Comparison of ENCODE assay signal across 21 mouse cellular contexts in genomic region chr16:97430091-97430490, GRCm38 (mm10). TPM values are rescaled to one million over a fixed set of nuclear protein-coding genes. Genes with fewer than 3 reads are reported as not detected.
A peak's percentile ranks its signal among the peaks of the same experiment; 100 is the strongest.
DNase-seq lines count a peak whose midpoint lies in the region; ATAC-seq and TF ChIP-seq lines count a peak whose summit lies in the region.
"Had no signal": no experiment of that assay in that cellular context is flagged by ENCODE, and none has a peak within 500 bp of the region (broad histone marks: within the 10 kb centered on the region; RNA-seq: fewer than 3 reads in every experiment).

No protein-coding gene starts in this region.

- H3K9ac ChIP-seq in forebrain, postnatal 0 days: no peak overlapping the region
- no peak overlapping the region for H3K9ac ChIP-seq in forebrain, embryonic 12.5 days
- H3K9ac ChIP-seq in CH12.LX (ENCODE audit: insufficient read depth, low read depth): no peak overlapping the region
- H3K9ac ChIP-seq: embryonic facial prominence, embryonic 13.5 days; forebrain, embryonic 13.5 days; heart, embryonic 13.5 days; hindbrain, embryonic 15.5 days had no signal

- dilution Hi-C loops in CH12.LX (cut with MboI; ENCODE audit: extremely low pct_ligation_motif_present, extremely low pct_unique_long_range_greater_than_20kb, low sequenced_read_pairs): no loop called here

- TF ChIP-seq RAD21 in CH12.LX (IDR thresholded peaks at IDR 0.05; ENCODE audit: low read depth, low read length): peak; percentile 11

- H3K27me3 ChIP-seq in forebrain, postnatal 0 days (ENCODE audit: insufficient read depth, low read length): no peaks in the 10 kb centered on the region
- H3K27me3 ChIP-seq in forebrain, embryonic 12.5 days: no peaks in the 10 kb centered on the region
- H3K27me3 ChIP-seq in CH12.LX (replicated peaks): no peaks in the 10 kb centered on the region
- H3K27me3 ChIP-seq: embryonic facial prominence, embryonic 13.5 days; forebrain, embryonic 13.5 days; heart, embryonic 13.5 days; hindbrain, embryonic 15.5 days had no signal

- 80% methylated on average over 4 of the region's 4 CpGs for WGBS in forebrain, postnatal 0 days
- WGBS in forebrain, embryonic 12.5 days: 95% methylated on average over 4 of the region's 4 CpGs

- in situ Hi-C loops in CH12.LX (cut with MboI; ENCODE audit: low pct_ligation_motif_present, low pct_unique_long_range_greater_than_20kb, low sequenced_read_pairs): no loop called here

- H3K4me2 ChIP-seq in forebrain, postnatal 0 days (ENCODE audit: low read depth): no peak overlapping the region
- no peak overlapping the region for H3K4me2 ChIP-seq in forebrain, embryonic 12.5 days
- H3K4me2 ChIP-seq in CH12.LX (ENCODE audit: insufficient read depth, low read depth, poor library complexity, severe bottlenecking): no peak overlapping the region
- H3K4me2 ChIP-seq: embryonic facial prominence, embryonic 13.5 days; forebrain, embryonic 13.5 days; heart, embryonic 13.5 days; hindbrain, embryonic 15.5 days had no signal

- no peaks in the 10 kb centered on the region for H3K79me2 ChIP-seq in CH12.LX (replicated peaks; ENCODE audit: control insufficient read depth, extremely low read depth, insufficient read depth, poor library complexity, severe bottlenecking)

- H3K4me1 ChIP-seq in forebrain, postnatal 0 days (ENCODE audit: insufficient read depth): no peaks in the 10 kb centered on the region
- H3K4me1 ChIP-seq in forebrain, embryonic 12.5 days: no peaks in the 10 kb centered on the region
- H3K4me1 ChIP-seq in CH12.LX (ENCODE audit: control insufficient read depth in 1 of 2, insufficient read depth in 2 of 2): no peaks in the 10 kb centered on the region
- H3K4me1 ChIP-seq: hindbrain, embryonic 15.5 days had no signal

- no peak overlapping the region for H3K4me3 ChIP-seq in forebrain, postnatal 0 days (ENCODE audit: low read depth, low read length)
- no peak overlapping the region for H3K4me3 ChIP-seq in forebrain, embryonic 12.5 days (replicated peaks)
- no peak overlapping the region for H3K4me3 ChIP-seq in CH12.LX (replicated peaks in 1 of 3; ENCODE audit: low read depth in 2 of 3, low read length in 2 of 3, poor library complexity in 1 of 3)
- H3K4me3 ChIP-seq: embryonic facial prominence, embryonic 13.5 days; forebrain, embryonic 13.5 days; gastrocnemius, adult 2 months; heart, embryonic 13.5 days; hindbrain, embryonic 15.5 days had no signal

- no peak for TF ChIP-seq POLR2A in CH12.LX (IDR thresholded peaks at IDR 0.05; ENCODE audit: low read depth, low read length)

- peak; percentile 36 for ATAC-seq in forebrain, postnatal 0 days
- no peak for ATAC-seq in forebrain, embryonic 12.5 days (ENCODE audit: low FRiP score)
- ATAC-seq: CD4-positive, CD25-positive, alpha-beta regulatory T cell, adult 4 months; forebrain, embryonic 13.5 days had no signal

- no peak for DNase-seq in forebrain, postnatal 0 days
- peak; percentile 46 for DNase-seq in left cerebral cortex, adult 11 months (ENCODE audit: low spot score)
- DNase-seq in left cerebral cortex, postnatal 10 days (ENCODE audit: extremely low spot score in 1 of 2, low spot score in 2 of 2): no peak
- DNase-seq in CH12.LX (ENCODE audit: extremely low read depth): no peak
- peak; percentile 56 to 62 for DNase-seq in left cerebral cortex, adult 9 months (ENCODE audit: low spot score in 2 of 2)
- no peak for DNase-seq in spleen, postnatal 36 days (ENCODE audit: low spot score in 2 of 2)
- no peak for DNase-seq in cerebellum, adult 11 months
- DNase-seq: adrenal gland, postnatal 25 days; B cell, adult 2 months; cerebellum, adult 8-10 months; cerebellum, postnatal 25 days; gastrocnemius, adult 2 months; gastrocnemius, postnatal 25 days; heart, postnatal 36 days had no signal

- no peaks in the 10 kb centered on the region for H3K36me3 ChIP-seq in forebrain, postnatal 0 days (ENCODE audit: insufficient read depth)
- H3K36me3 ChIP-seq in forebrain, embryonic 12.5 days (replicated peaks): no peaks in the 10 kb centered on the region
- H3K36me3 ChIP-seq in CH12.LX (replicated peaks in 1 of 2; ENCODE audit: control insufficient read depth in 1 of 2, insufficient read depth in 1 of 2, low read length in 1 of 2): no peaks in the 10 kb centered on the region
- H3K36me3 ChIP-seq: embryonic facial prominence, embryonic 13.5 days; heart, embryonic 13.5 days; hindbrain, embryonic 15.5 days had no signal

- intact Hi-C loops in left cerebral cortex, postnatal 10 days (cut with DNase I): no loop called here

- TF ChIP-seq CTCF in forebrain, postnatal 0 days (IDR thresholded peaks at IDR 0.05; ENCODE audit: low read depth): no peak
- TF ChIP-seq CTCF in CH12.LX (conservative IDR thresholded peaks at IDR 0.05 in 1 of 2, IDR thresholded peaks at IDR 0.05 in 1 of 2; ENCODE audit: low read depth in 2 of 2, low read length in 2 of 2): peak in 1 of 2 experiments; percentile 37; a peak in 1 of 4 replicates

- no peak for TF ChIP-seq EP300 in CH12.LX (IDR thresholded peaks at IDR 0.05; ENCODE audit: low read length)

- no peak overlapping the region for H3K27ac ChIP-seq in forebrain, postnatal 0 days (ENCODE audit: low read depth, low read length)
- no peak overlapping the region for H3K27ac ChIP-seq in forebrain, embryonic 12.5 days
- H3K27ac ChIP-seq in CH12.LX (ENCODE audit: insufficient read depth, low read depth): no peak overlapping the region
- H3K27ac ChIP-seq: embryonic facial prominence, embryonic 13.5 days; forebrain, embryonic 13.5 days; gastrocnemius, adult 2 months; heart, embryonic 13.5 days; hindbrain, embryonic 15.5 days had no signal

- no peaks in the 10 kb centered on the region for H3K9me3 ChIP-seq in forebrain, postnatal 0 days (ENCODE audit: low read length)
- no peaks in the 10 kb centered on the region for H3K9me3 ChIP-seq in forebrain, embryonic 12.5 days
- peaks cover 3% of the 10 kb centered on the region for H3K9me3 ChIP-seq in CH12.LX (replicated peaks; ENCODE audit: low read length)
- H3K9me3 ChIP-seq: embryonic facial prominence, embryonic 13.5 days; forebrain, embryonic 13.5 days; heart, embryonic 13.5 days; hindbrain, embryonic 15.5 days had no signal

TF ChIP-seq in CH12.LX, 34 proteins besides CTCF, POLR2A, EP300 and RAD21:
- TF ChIP-seq MXI1 (IDR thresholded peaks at IDR 0.05; ENCODE audit: low read depth, low read length): no peak
- TF ChIP-seq ZNF384 (IDR thresholded peaks at IDR 0.05; ENCODE audit: low read depth, low read length): no peak
- no peak for TF ChIP-seq POLR2AphosphoS2 (IDR thresholded peaks at IDR 0.05; ENCODE audit: low read depth, low read length)
- no peak for TF ChIP-seq PAX5 (IDR thresholded peaks at IDR 0.05; ENCODE audit: low read length)
- TF ChIP-seq ZKSCAN1 (IDR thresholded peaks at IDR 0.05; ENCODE audit: borderline replicate concordance, low read depth, low read length): no peak
- no peak for TF ChIP-seq ZMIZ1 (IDR thresholded peaks at IDR 0.05; ENCODE audit: low read depth, low read length)

RNA-seq across cellular contexts. Expression of gene Mx1, which starts 32.6 kb away (rescaled TPM):
- 0.54 and 0.71 TPM in 2 replicates for total RNA-seq in forebrain, postnatal 0 days (2014; rRNA removed)
- 0.07 and 0.68 TPM in 2 replicates for polyA plus RNA-seq in forebrain, postnatal 0 days (2015; fragmentation: Nextera tagmentation; extraction: Ambion mirVana)
- 0.12 and 0.46 TPM in 2 replicates for polyA plus RNA-seq in forebrain, embryonic 12.5 days (2016; fragmentation: Nextera tagmentation; extraction: Ambion mirVana)
- 1 to 10 TPM in 1 of 2 experiments, under 1 TPM in 1; 0.73 to 1.2 TPM for total RNA-seq in left cerebral cortex, postnatal 10 days (2021)
- total RNA-seq in CH12.LX (2012; rRNA removed): 0.72 and 2.2 TPM in 2 replicates
- total RNA-seq in CH12.LX (2014; rRNA removed): 7.8 and 10.5 TPM in 2 replicates
- polyA plus RNA-seq in CH12.LX (2012; ENCODE audit: insufficient read length, low read depth): 7.9 and 8.6 TPM in 2 replicates
- polyA plus RNA-seq: forebrain, embryonic 13.5 days; hindbrain, embryonic 11.5 days had no signal

Comparison
In these comparisons a context has a peak if more than half of its experiments do, and no peak if none do; other contexts are left out.
1. DNase-seq: peak in left cerebral cortex, adult 11 months (single experiment) and left cerebral cortex, adult 9 months (2 of 2); none in forebrain, postnatal 0 days (single experiment), left cerebral cortex, postnatal 10 days (0 of 2), CH12.LX (single experiment), spleen, postnatal 36 days (0 of 2) and cerebellum, adult 11 months (single experiment).